Mouse (Mus musculus): ENCODE results near the gene Nedd4.
"Not testable (repeated sequence)": the region's sequence is repeated elsewhere in the genome, so short reads cannot be mapped to it uniquely, and the experiment has no call there.

The Nedd4 gene

DNA sequence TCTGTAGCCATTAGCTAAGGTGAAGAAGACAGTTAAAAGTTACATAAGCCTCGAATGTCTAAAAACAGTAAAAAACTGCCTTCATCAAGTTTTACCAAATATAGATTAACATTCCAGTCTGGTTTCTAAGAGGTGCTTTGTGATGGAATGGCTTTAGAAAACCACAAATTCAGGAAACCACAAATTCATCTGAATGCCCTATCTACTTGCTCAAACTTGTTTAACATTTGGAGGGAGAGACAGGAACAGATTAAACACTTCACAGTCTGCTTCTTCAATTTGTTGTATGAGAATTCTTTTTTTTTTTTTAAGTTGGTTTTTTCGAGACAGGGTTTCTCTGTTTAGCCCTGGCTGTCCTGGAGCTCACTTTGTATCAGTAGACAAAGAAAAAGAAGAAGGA lies 12.4 kb upstream of the Nedd4 start:
- DNase-seq (ENCODE audit: low read depth in 2 of 2, low spot score in 2 of 2), result no peak

DNA sequence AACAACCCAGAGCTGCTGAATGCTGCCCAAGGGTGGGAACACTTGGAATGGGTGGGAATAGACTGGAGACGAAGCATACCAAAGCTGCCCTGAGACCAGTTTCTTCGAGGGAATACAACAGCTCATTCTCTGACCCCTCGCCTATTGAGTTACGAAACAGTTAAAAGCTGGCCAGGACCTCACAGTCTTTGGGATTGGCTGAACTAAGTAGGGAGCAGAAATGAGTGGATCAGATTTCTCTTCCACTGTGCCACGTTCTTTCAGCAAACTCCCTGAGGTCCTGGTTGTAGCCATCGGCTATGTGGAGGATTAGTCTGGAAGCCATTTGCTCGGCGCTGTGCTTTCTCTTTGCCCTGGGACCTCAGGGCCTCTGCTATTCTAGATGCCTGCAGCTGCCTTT lies 9.2 kb upstream of the Nedd4 start:
- DNase-seq (ENCODE audit: low read depth in 2 of 2, low spot score in 2 of 2), result no peak

DNA sequence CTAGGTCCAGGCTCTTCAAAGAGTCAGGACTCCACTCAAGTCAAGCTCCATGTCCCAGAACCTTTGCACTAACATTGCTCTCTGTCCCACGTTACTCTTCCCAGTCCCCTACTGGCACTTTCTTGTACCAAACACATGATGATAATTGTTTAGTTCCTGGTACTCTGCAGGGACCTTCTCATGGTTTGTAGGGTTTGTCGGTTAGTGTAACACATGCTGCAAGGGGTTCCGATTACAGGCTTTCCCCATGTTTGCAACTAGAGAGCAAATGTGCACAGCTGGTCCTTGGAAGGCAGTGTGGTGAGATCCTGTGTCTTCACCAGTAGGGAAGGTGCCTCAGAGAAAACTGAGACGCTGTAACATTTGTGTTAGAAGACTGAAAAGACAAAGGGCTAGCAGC lies 8.6 kb upstream of the Nedd4 start:
- DNase-seq (ENCODE audit: low read depth in 2 of 2, low spot score in 2 of 2), result no peak

DNA sequence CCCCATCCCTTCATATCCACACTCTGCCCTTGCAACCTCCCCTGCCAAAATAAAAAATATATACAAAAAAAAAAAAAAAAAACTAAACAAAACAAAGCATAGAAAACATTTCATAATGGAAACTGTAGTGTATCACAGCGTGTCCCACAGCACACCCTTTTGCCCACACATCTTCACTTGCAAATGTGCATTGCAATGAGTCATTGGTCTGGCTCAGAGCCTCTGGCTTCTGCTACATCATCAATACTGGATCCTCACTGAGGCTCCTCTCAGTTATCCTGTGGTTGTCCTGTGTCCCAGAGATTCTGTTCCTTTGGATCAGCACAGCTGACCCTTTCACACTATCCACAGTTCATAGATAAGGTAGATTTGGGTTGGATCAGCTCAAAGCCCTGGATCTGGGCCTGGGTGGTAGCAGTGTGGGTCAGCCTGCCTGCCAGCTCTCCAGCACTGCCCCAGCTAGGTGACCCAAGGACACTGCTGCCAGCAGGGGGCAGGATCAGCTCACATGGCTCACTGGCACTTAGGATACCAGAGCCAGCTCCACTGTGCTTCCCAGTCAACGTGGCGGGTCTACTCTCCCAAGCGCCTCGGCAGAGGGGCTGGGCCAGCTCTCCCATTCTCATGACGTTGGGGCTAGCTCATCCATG lies 7.4 kb upstream of the Nedd4 start:
- peak; percentile 54 for DNase-seq (ENCODE audit: low read depth in 2 of 2, low spot score in 2 of 2)

DNA sequence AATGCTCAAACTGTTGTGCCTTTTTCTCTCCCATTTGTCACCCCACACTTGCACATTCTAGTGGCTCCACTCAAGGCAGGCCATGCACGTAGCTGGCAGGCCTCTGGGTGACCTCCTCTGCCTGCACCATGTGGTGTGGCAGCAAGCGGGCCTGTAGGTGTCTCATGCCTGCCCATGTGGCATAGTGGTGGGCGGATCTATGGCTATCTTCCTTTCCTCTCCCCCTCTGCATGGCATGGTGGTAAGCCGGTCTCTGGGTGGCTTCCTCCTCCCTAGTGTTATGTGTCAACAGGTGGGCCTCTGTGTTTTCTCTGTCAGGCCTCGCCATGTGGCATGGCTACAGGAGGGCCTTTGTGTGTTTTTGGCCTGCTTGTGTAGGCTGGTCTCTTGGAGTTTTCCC lies 6.5 kb upstream of the Nedd4 start:
- no peak for DNase-seq (ENCODE audit: low read depth in 2 of 2, low spot score in 2 of 2)

DNA sequence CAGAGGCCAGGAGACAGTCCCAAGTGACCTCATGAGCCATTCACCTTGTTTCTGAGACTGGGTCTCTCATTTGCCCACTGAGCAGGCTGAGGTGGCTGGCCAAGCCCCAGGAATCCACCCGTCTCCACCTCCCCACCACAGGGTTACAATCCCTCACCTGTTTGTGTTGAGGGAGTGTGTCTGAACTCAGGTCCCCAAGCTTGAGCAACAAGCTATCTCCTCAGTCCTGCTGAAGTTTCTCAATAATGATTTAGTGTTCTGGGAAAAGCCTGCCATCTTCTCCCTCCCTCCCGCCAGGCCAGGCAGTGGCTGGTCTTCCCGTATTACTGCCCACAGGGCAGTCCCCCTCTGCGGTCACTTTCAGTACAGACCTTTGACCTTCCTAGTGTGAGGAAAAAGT lies 5.7 kb upstream of the Nedd4 start:
- no peak for DNase-seq (ENCODE audit: low read depth in 2 of 2, low spot score in 2 of 2)

DNA sequence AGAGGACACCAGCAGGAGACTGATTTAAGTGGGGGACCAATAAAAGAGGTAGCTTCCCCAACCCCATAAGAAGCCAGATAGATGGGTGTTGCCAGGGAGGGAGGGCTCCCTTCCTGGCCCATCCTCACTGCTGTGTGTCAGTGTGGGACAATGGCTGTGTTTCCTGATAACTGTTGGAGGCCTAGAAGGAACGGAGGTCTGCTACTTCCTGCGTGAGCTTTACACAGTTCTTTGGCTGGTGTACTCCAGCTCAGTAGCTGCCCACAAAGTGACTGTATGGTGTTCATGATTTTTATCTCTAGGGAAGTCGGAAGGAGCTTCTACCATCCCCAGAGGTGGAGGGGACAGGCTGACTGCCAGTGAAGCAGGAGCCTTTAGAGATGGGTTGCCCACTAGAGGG lies 5.2 kb upstream of the Nedd4 start:
- no peak for DNase-seq (ENCODE audit: low read depth in 2 of 2, low spot score in 2 of 2)

DNA sequence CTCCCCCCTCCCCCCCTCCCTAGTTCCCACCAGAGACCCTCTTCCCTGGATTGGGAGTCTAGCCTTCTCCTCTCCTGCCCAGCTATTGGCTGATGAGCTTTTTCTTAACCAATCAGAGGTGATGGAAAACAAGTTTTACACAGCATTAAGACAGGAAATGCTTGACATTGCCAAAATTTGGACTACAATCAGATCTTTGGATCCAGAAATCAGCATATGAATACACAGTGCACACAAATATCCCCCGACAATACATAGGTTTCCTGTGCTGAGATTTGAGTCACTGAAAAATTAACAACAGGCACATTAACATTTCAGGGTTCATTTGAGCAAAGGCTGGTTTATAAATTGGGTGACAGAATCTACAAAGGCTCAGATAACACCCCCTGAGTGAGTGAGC lies 4.5 kb upstream of the Nedd4 start:
- no peak for DNase-seq (ENCODE audit: low read depth in 2 of 2, low spot score in 2 of 2)

DNA sequence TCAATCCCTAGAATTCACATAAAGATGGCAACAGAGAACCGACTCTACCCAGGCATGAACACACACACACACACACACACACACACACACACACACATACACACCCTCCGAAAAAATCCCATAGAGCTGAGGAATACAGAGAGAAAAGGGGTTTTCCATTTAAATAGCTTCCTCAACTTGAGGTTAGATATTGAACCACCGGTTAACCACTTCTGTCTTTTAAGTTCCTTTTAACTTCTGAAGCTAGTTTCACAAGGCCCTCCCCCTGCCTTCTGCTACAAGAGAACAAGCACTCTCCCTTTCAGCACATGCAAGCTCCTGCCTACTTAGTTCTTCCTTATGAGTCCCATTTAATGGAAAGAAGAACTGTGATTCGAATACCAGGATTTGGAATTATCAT lies 2.0 kb upstream of the Nedd4 start:
- DNase-seq (ENCODE audit: low read depth in 2 of 2, low spot score in 2 of 2), result peak; percentile 55 to 69

DNA sequence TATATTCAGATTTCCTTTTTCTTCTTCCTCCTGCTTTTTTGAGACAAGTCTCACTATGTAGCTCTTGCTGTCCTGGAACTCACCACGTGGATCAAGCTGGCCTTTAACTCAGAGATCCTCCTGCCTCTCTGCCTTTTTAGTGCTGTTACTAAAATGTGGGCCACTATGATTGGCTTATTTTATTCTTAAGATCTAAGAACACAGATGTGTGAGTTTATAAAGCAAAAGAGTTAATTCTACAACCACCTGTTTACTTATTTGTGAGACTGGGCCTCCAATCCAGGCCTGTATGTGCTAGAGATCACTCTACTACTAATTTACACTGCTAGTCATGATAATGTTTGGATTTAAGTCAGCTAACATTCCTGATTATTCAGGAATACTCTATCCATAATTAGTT lies 1.2 kb upstream of the Nedd4 start:
- DNase-seq (ENCODE audit: low read depth in 2 of 2, low spot score in 2 of 2), result no peak

DNA sequence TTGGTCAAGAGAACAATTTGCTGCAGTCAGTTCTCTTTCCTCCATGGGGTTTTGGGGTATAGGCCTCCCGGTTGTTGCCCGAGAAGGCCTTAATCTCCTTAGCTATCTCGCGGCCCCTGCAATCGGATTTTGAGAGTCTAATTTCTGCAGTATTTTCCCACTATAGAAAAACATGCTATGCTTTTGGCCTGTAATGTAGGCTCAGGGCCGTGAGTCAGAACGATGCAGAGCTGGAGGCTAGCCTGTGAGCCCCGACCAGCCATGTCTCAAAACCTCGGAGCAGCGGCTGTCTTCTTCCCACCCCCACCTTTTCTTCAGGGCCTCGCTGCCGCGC lies 618 bp upstream of the Nedd4 start:
- DNase-seq (ENCODE audit: low read depth in 2 of 2, low spot score in 2 of 2), result no peak

DNA sequence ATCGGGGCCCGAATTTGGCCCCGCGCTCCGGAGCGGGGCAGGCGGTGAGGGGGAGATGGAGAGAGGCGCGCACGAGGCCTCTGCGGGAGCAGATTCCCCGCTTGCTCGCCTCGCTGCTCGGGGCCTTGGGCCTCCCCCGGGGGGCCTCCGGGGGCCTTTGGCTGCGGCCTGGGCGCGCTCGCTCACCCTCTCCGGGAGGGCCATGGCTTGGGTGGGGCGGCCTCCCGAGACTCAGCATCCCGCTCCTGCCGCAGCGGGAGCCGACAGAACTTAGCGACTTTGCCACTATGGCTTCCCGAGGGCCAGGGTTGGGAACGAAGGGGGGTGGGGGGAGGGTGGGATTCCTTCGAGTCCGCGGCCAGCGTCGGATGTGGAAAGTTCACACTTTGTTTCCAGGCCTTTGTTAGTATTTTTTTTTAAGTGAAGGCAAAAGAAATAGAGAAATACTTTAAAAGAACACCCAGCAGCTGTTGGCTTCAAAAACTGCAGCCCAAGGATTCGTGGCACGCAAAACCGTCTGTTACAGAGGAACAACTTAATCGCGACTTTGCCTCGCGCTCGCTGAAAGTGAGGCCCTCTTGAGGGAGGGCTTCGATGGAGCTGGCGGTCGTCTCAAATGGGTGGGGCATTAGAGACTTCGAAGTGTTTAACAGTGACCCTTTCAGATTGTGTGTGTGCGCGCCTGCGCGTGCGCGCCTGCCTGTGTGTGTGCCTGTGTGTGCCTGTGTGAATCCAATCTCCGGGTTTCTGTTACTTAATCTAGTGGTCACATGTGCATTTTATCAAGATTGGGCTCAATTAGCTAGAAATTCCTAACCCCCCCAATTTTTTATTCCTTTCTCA lies 766 bp downstream of the Nedd4 start:
- peak in 1 of 2 experiments; percentile 14 for DNase-seq (ENCODE audit: low read depth in 2 of 2, low spot score in 2 of 2)

DNA sequence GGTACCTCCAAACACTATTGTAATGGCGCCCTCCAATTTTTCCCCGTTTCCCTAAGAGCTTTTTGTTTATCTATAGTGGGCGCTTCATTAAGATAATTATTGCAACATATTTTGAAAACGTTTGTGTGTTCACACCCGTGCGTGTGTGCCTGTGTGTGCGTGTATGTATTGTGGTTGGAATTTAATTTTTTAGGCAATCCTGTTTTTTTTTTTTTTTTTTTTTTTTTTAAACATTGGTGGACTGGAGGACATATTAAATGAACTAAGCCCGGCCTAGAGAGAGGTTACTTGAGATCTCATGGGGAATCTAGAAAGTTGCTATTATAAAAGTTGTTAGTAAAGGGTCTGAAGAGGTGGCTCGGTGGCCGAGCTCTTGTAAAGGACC lies 1.4 kb downstream of the Nedd4 start:
- no peak for DNase-seq (ENCODE audit: low read depth in 2 of 2, low spot score in 2 of 2)

DNA sequence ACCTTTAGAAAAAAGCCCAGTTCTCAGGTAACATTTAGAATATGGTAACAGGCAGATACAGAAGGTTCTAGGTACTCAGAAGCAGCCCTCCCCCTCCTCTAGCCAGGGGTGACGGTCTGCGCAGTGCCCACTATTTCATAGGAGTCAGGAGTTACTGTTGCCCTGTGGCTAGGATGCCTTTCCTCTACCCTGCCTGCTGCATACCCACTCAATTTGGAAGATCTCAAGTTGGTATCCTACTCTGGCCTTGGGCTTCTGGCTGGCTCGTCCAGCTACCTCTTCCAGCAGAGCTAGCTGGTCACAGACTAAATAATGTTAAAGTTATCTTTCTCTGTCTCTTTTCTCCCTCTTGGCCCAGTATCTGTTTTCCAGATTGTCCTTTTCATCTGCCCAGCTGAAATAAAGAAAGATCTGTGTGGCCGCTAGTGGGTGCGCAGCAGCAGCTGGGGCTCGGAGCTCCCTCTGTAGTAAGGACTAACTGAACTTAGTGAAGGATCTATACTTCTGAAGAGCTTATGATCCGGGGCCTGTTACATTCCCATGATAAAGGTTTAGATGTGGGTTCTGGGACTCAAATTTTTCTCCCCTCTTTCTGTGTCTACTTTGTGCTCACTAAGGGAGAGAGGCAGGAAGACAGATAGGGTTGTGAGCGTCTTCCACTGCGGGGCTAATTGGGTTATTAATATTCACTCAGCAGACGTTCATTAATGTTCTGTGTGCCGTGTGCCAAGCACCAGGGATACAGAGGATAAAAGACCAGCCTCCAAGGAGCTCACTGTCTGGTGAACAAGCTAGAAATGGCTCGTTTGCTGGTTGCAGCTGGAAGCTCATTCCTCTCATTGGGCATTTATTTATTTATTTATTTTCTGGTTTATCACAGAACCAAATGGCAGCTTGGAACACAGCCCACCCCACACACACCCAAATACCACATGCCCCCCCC lies 2.5 kb downstream of the Nedd4 start:
- DNase-seq (ENCODE audit: low read depth in 2 of 2, low spot score in 2 of 2), result no peak

DNA sequence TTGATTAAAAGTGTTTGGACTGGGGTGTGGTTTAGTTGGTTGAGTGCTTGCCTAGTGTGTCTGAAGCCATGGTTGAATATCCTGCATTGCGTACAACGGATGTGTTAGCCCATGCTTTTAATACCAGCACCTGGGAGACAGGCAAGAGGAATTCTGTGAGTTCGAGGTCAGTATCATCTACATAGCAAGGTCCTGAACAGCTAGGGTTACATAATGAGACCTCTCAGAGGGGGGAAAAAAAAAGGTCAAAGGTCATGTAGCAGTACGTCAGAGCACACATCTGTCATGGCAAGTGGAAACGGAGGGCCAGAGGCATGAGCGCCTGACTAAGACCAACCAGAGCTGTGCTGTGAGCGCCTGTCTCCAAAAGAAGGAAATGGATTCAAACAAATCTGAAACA lies 3.4 kb downstream of the Nedd4 start:
- DNase-seq (ENCODE audit: low read depth in 2 of 2, low spot score in 2 of 2), result no peak

DNA sequence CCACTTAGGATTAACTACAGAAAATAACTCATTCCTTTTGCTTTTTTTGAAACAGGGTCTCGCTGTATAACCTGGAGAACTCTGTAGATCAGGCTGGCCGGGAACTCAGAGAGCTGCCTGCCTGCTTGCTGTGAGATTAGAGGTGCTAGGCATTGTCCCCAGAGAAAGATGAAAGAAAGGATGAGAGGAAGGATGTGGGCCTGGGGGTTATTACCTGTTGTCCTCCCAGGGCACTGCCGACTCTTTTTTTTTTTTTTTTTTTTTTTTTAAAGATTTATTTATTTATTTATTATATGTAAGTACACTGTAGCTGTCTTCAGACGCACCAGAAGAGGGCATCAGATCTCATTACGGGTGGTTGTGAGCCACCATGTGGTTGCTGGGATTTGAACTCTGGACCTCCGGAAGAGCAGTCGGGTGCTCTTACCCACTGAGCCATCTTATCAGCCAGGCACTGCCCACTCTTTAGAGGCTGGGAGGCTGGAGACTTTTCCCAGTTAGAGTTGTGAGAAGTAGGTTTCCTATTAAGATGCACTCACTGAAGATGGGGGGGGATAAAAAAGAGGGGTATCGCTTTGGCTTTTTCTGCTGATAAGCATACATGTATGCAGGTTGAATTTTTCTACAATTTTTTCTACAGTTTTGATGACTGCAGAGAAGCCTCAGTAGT lies 4.3 kb downstream of the Nedd4 start:
- DNase-seq (ENCODE audit: low read depth in 2 of 2, low spot score in 2 of 2), result not testable (repeated sequence)

DNA sequence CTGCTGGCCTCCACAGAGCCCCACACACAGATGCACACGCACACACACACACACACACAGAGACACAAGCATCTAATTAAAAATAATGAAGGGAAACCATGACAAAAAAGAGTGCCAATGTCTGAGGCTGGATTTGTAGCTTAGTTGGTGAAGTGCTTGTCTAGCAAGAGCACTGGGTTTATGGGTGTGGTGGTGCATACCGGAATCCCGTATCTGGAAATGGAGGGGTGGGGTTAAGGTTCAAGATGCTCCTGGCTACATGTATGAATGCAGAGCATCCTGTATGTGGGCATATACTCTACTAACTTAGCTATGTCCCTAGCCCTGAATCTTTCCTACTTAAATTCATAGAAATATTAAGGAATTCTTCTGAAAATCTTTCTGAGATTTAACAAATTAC lies 5.0 kb downstream of the Nedd4 start:
- DNase-seq (ENCODE audit: low read depth in 2 of 2, low spot score in 2 of 2), result no peak

DNA sequence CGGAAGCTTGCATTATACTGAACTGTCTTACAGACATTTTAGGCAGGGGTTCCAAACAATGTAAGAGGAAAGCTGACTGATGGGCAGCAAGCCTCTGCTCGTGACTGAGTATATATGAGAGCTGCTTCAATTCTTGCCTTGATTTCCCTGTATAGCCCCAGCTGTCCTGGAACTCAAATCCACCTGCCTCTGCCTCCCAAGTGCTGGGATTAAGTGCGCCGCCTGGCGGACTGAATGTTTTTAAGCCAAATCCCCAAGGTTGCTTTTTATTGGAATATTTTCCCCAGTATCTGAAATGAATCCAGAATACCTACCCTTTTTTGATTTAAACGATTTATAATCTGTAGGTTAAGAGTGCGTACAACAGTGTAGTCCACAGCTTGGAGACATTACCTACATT lies 7.2 kb downstream of the Nedd4 start:
- DNase-seq (ENCODE audit: low read depth in 2 of 2, low spot score in 2 of 2), result no peak

DNA sequence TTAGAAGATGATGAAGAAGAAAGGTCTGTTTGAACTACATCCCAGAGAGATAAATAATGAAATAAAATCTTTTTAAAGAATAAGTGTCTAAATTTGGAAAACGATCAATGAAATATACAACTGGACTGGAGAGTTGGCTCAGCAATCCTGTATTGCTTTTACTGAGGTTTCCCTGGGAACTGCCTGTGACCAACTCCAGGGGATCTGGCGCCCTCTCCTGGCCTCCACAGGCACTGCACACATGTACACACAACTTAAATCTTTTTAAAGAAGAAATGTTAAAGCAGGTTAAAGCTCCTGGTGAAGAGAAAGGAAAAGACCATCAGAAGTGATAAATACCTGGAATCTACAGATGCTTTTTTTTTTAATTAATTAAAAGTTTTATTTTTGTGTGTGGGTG lies 10.2 kb downstream of the Nedd4 start:
- peak; percentile 72 to 83 for DNase-seq (ENCODE audit: low read depth in 2 of 2, low spot score in 2 of 2)

DNA sequence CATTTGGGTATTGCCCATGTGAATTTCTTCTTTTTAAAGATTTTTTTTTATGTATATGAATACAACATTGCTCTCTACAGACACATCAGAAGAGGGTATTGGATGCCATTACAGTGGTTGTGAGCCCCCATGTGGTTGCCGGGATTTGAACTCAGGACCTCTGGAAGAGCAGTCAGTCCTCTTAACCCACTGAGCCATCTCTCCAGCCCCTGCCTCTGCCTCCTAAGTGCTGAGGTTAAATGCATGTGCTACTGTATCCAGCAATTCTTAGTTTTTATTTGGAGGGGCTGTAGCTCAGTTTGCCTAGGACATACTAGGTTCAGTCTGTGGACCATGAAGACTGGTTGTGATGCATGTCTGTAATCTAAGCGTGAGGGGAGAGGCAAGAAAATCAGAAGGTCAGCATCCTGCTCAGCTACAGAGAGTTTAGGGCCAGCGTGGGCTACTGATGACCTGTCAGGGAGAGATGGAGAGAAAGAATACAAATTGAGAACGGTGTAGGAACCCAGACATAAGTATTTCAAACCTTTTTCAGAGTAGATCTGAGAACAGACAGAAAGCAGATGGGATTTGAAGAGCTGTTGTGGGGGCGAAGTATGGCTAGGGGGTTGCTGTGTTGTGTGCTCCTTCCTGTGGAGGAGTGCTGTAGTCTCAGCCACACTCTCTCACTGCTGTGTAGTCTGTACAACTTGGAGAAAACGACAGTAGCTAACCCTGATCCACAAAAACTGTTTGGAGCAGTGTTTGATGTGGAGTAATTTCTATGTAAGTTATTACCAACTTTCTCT lies 13.0 kb downstream of the Nedd4 start:
- DNase-seq (ENCODE audit: low read depth in 2 of 2, low spot score in 2 of 2), result no peak

DNA sequence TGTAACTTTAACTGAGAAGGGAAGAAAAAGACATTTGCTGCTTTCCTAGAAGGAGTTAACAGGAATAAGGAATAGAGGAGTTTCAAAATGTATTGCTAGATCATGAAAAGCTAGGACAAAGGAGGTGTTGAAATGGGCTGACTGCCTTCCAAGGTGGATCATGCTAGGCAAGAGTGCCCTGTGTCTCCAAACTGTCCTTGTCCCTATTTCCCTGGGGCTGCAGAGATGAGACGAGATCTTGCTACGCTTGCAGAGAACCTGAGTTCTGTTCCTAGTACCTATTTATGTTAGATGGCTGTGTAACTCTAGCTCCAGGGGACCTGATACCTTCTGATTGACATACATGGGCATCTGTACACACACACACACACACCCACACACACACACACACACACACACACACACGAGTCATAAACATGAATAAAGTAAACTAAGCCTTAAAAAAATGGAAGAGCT lies 13.6 kb downstream of the Nedd4 start:
- DNase-seq (ENCODE audit: low read depth in 2 of 2, low spot score in 2 of 2), result no peak

Measured in CD8-positive naive resting alpha-beta T cell, adult 2 months (primary cell).